Mouse (Mus musculus): ENCODE measurements around the gene Limd1. TPM values are rescaled to one million over a fixed set of nuclear protein-coding genes. Genes with fewer than 3 reads are reported as not detected.

Gene Limd1
- total RNA-seq, 1 experiment from 2014 or later, result 18.2 TPM

DNA sequence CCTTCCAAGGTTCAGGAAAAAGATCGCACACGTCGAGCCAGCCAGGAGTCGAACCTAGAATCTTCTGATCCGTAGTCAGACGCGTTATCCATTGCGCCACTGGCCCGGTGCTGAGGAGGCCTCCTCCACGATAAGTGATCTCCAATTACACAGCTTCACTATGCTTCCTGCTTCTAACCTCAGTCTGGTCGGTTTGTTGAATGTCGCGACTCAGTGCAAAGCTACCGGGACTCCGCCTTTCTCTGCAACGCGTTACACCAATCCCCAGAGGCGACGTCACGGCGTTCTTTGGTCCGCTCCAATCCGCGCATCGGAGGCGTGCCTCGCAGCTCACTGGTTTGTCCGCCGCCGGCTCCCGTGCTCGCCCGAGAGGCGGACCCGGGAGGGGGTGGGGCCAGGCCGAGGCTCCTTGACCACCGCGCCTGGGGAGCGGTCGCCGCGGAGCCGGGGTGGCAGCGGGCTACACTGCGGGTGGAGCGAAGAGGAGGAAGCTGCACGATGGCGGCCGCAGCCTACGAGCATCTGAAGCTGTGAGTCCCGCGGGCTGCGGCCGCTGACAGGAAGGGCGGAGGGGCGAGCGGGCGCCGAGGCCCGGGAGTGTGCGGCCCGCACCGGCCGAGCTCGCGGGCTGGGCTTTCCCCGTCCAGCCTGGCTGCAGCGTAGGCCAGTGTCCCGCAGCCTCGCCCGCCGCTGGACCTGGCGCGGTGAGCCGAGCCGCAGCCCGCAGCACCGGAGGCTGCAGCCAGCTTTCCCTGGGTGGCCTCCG lies 51.1 kb downstream of the Limd1 start, which contains the start of gene Sacm1l:
Gene Sacm1l (plus strand): TSS at position 368 of the 766 bp plus-strand sequence.
- peak; percentile 96 to 97 for ATAC-seq (replicated peaks in 1 of 2; ENCODE audit: insufficient read depth in 1 of 2, low FRiP score in 2 of 2, low TSS enrichment in 1 of 2, low read depth in 1 of 2, poor library complexity in 2 of 2, severe bottlenecking in 2 of 2)

DNA sequence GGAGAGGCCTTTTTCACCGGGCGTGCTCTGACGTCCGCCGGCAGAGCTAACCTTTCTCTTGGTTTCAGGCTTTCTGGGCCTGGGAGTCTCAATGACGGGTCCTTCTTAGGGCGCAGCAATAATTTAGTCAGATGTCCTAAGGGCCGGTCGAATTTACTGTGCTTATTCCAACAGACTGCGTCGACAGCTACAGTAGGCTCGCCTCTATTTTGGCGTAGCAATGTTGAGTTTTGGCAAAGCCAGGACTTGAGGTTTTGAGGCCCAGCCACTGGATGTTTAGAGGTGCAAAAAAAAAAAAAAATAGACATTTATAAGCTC lies 51.6 kb downstream of the Limd1 start:
- no peak for ATAC-seq (replicated peaks in 1 of 2; ENCODE audit: insufficient read depth in 1 of 2, low FRiP score in 2 of 2, low TSS enrichment in 1 of 2, low read depth in 1 of 2, poor library complexity in 2 of 2, severe bottlenecking in 2 of 2)

DNA sequence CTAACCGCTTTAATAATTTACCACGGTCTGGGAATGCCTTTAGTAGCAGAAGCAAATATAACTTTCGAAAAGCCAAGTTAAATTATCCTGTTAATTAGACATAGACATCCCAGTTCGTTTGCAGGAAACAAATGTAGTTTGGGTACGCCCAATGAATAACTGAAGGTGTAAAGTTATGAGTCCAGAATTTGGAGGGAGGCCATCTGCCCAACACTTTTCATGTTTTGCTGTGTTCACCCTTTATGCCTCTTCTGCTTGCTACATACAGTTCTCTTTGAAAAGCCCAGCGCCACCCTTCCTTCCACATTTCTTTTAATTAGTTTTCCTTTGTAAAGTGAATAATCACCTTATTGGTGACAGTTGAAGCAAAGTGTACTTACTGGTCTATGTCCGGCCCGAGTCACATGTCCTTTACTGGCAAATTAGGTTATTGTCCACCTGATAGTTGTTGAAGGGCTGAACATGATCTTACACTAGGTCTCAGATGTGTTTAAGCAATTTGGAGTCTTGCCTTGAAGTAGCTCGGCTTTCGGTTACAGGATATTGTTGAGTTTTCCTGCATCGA lies 52.1 kb downstream of the Limd1 start:
- no peak for ATAC-seq (replicated peaks in 1 of 2; ENCODE audit: insufficient read depth in 1 of 2, low FRiP score in 2 of 2, low TSS enrichment in 1 of 2, low read depth in 1 of 2, poor library complexity in 2 of 2, severe bottlenecking in 2 of 2)

DNA sequence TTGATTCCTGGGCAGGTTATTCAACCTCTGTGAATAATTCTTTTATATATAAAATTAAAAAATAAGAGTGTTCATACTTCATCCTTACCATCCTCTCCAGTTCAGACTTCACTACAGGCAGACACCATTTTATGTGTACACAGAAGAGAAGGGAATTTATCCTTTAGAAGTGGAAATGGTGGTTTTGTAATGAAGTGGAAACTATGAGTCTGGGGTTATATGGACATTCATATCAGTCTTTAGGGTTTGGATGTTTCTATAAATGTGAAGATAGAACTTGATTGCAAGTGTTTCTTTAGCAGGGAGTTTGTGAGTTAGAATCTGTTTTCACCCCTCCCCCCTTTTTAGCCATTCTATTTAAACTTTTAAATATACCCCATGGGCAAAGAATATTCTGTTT lies 52.7 kb downstream of the Limd1 start:
- no peak for ATAC-seq (replicated peaks in 1 of 2; ENCODE audit: insufficient read depth in 1 of 2, low FRiP score in 2 of 2, low TSS enrichment in 1 of 2, low read depth in 1 of 2, poor library complexity in 2 of 2, severe bottlenecking in 2 of 2)

DNA sequence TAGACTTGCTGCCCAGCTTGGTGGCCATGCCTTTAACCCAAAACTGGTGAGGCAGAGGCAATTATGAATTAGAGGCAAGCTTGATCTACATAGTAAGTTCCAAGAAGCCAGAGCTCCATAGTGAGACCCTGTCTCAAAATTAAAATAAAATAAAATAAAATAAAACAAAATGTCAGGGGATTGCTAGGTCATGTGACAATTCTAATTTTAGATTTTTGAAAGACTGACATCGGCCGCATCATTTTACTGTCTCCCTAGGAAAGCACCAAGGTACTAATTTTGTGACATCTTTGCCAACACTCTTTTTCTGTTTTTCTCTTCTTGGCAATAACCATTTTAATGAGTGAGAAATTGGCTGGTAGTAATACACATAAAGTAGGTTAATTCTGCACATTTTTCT lies 58.1 kb downstream of the Limd1 start:
- no peak for ATAC-seq (replicated peaks in 1 of 2; ENCODE audit: insufficient read depth in 1 of 2, low FRiP score in 2 of 2, low TSS enrichment in 1 of 2, low read depth in 1 of 2, poor library complexity in 2 of 2, severe bottlenecking in 2 of 2)

DNA sequence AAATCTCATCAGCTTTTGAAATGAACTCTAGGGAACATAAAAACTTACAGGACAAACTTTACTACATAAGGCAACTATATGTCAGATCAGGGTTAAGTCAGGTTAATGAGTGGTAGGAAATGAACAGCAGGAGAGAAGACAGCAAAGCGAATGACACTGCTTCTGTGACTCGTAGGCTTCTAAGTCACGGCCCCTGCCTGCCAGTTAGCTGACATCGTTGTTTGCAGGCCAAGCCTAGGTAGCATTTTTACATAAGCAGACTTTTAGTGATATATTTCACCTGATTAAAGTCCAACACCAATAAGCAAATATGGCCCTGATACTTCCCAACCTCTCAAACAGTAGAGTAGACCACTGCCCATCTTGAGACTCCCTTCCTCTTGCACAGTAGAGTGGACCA lies 59.7 kb downstream of the Limd1 start:
- ATAC-seq (replicated peaks in 1 of 2; ENCODE audit: insufficient read depth in 1 of 2, low FRiP score in 2 of 2, low TSS enrichment in 1 of 2, low read depth in 1 of 2, poor library complexity in 2 of 2, severe bottlenecking in 2 of 2), result no peak

DNA sequence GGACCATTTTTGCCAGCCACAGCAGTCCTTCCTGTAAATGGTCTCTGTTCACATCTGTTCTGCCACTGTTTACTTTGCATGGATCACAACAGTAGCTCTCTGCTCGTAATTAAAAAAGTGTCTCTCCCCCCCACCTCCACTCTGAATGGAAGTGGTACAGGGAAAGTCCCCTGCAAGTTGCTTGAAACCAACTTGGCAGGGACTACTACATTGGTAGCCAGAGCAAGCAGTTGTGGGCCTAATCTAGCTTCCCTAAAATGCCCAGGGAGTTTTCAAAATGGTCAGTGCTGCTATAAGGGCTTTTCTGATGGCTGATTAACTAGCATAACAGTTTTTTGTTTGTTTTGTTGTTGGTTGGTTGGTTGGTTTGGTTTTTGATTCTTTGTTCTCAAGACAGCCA lies 60.6 kb downstream of the Limd1 start:
- ATAC-seq (replicated peaks in 1 of 2; ENCODE audit: insufficient read depth in 1 of 2, low FRiP score in 2 of 2, low TSS enrichment in 1 of 2, low read depth in 1 of 2, poor library complexity in 2 of 2, severe bottlenecking in 2 of 2), result no peak

DNA sequence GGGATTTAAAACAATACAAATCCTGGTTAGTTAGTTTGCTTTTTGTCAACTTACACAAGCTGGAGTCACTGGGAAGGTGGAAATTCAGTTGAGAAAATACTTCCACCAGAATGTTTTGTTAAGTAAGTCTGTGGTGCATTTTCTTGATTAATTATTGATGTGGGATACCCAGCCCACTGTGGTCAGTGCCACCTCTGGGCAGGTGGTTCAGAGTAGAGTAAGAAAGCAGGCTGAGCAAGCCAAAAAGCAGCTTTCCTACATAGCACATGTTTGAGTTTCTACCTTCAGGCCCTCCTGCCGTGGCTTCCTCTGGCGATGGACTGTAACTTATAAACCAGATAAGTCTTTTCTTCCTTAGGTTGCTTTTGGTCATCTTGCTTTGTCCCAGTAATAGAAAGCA lies 61.3 kb downstream of the Limd1 start:
- ATAC-seq (replicated peaks in 1 of 2; ENCODE audit: insufficient read depth in 1 of 2, low FRiP score in 2 of 2, low TSS enrichment in 1 of 2, low read depth in 1 of 2, poor library complexity in 2 of 2, severe bottlenecking in 2 of 2), result no peak

DNA sequence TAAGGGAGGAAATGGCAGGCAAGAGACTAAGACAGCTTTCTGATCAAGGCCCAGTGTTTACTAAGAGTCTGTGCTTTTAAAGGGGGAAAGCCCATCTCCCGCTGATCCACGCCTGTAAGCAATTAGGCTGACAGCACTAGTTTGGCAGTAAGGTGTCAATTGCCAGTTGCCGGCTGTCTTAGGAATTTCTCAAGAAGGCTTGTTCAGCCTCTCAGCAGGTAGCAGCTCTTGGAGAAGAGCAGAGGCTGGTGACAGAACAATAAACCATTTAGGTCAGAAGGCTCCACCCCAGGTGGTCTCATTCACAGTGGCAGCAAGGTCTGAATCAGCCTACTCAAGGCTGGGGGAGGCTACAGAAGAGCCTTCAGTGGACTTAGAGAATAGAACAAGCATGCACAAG lies 76.1 kb downstream of the Limd1 start:
- no peak for ATAC-seq (replicated peaks in 1 of 2; ENCODE audit: insufficient read depth in 1 of 2, low FRiP score in 2 of 2, low TSS enrichment in 1 of 2, low read depth in 1 of 2, poor library complexity in 2 of 2, severe bottlenecking in 2 of 2)

Other genes starting within 250 kb of the Limd1 start
- 2.7 and 3.3 TPM in 2 replicates for gene Tmem158, start 217.9 kb upstream of the Limd1 start, total RNA-seq (2017)
- 18.6 and 96.4 TPM in 2 replicates for gene Lars2, start 111.8 kb upstream of the Limd1 start, total RNA-seq (2017)
- 52.7 and 58.9 TPM in 2 replicates for gene Sacm1l, start 51.1 kb downstream of the Limd1 start, total RNA-seq (2017)
- gene Slc6a20b, start 153.9 kb downstream of the Limd1 start, total RNA-seq (2017), result 0.69 and 1.0 TPM in 2 replicates
- 4.6 and 9.4 TPM in 2 replicates for gene Ccr9, start 199.7 kb downstream of the Limd1 start, total RNA-seq (2017)
- 1.6 TPM in 1 of 2 replicates, not detected in the other for gene Slc6a20a, start 200.2 kb downstream of the Limd1 start, total RNA-seq (2017)
- 63.3 and 71.5 TPM in 2 replicates for gene Lztfl1, start 239.0 kb downstream of the Limd1 start, total RNA-seq (2017)

Data from hematopoietic stem cell, adult 5-6 weeks (primary cell).